Mouse (Mus musculus): ENCODE measurements at regions not wholly inside any gene's neighbourhood (a gene's known extent, or its start where the extent isn't known, plus 50 kb on each side); places are given as distances from the start of the nearest gene placed in this dataset.

DNA sequence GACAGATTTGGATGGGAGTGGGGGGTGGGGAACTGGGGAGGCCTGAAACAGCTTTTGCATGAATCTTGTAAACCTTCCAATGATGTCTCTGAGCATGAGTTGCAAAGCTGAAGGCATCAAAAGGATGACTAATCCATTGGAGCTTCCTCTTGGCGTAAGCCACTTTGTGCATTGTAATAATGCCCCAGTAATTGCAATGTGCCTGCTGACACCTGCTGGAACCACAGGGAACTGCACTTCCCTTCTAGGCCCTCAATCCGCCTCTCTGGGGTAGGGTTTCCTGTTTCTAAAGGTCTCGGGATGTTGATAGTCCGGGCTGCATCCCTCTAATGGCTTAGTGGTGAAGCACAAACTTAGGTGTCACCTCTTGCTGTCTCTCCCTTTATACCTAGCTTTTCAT lies 52.3 kb upstream of the Ssx2ip start:
- Histone ChIP-seq H3K27ac (ENCODE audit: insufficient read depth, low read length) (no peak overlapping the region), H3K4me1 (ENCODE audit: control insufficient read depth, insufficient read depth, low read length) (no peaks in the 10 kb centered on the region), H3K27me3 (ENCODE audit: control insufficient read depth, insufficient read depth, low read length) (no peaks in the 10 kb centered on the region), H3K4me3 (replicated peaks; ENCODE audit: insufficient read depth, low read depth, low read length) (no peak overlapping the region)
- DNase-seq, result no peak
- no peak for TF ChIP-seq POLR2A (IDR thresholded peaks at IDR 0.05; ENCODE audit: borderline replicate concordance, insufficient read depth, low read length)
- peak; percentile 45 for TF ChIP-seq CTCF (IDR thresholded peaks at IDR 0.05; ENCODE audit: borderline replicate concordance, insufficient read depth, low read depth, low read length)
- 80% methylated on average over 4 of the region's 4 CpGs for WGBS

GRCm38 (mm10) chr3:146353961-146354360 lies 50.5 kb upstream of the Ssx2ip start:
- WGBS, result 94% methylated on average over 4 of the region's 4 CpGs
- Histone ChIP-seq H3K4me1 (ENCODE audit: control insufficient read depth, insufficient read depth, low read length) (no peaks in the 10 kb centered on the region), H3K4me3 (replicated peaks; ENCODE audit: insufficient read depth, low read depth, low read length) (no peak overlapping the region), H3K27me3 (ENCODE audit: control insufficient read depth, insufficient read depth, low read length) (no peaks in the 10 kb centered on the region), H3K27ac (ENCODE audit: insufficient read depth, low read length) (no peak overlapping the region)
- DNase-seq, result no peak
- TF ChIP-seq CTCF (IDR thresholded peaks at IDR 0.05; ENCODE audit: borderline replicate concordance, insufficient read depth, low read depth, low read length), result no peak
- TF ChIP-seq POLR2A (IDR thresholded peaks at IDR 0.05; ENCODE audit: borderline replicate concordance, insufficient read depth, low read length), result no peak

Measured in cerebellum, adult 2 months (tissue).